Mouse (Mus musculus): Measurements from ENCODE around the gene 0610040J01Rik. TPM values are rescaled to one million over a fixed set of nuclear protein-coding genes. Genes with fewer than 3 reads are reported as not detected.
A peak's percentile ranks its signal among the peaks of the same experiment; 100 is the strongest.

The 0610040J01Rik gene
- polyA plus RNA-seq, 1 experiment from 2014 or later: 44.8 TPM

GRCm38 (mm10) chr5:63833955-63834354 lies 21.8 kb downstream of the 0610040J01Rik start:
- Histone ChIP-seq H3K4me3 (replicated peaks) (no peak overlapping the region), H3K27me3 (replicated peaks) (no peaks in the 10 kb centered on the region), H3K9ac (no peak overlapping the region), H3K9me3 (no peaks in the 10 kb centered on the region), H3K36me3 (no peaks in the 10 kb centered on the region), H3K4me2 (no peak overlapping the region), H3K27ac (no peak overlapping the region), H3K4me1 (no peaks in the 10 kb centered on the region)
- ATAC-seq (ENCODE audit: insufficient read depth, low FRiP score, low read depth): no peak
- WGBS: 64% methylated on average over 5 of the region's 5 CpGs

- no peak overlapping the region for H3K9ac ChIP-seq
- 80% methylated on average over 3 of the region's 3 CpGs for WGBS
- no peak overlapping the region for H3K27ac ChIP-seq
- no peak overlapping the region for H3K4me3 ChIP-seq (replicated peaks)
- no peak overlapping the region for H3K4me2 ChIP-seq
- H3K4me1 ChIP-seq: no peaks in the 10 kb centered on the region
- no peaks in the 10 kb centered on the region for H3K9me3 ChIP-seq
- no peaks in the 10 kb centered on the region for H3K36me3 ChIP-seq
- ATAC-seq (ENCODE audit: insufficient read depth, low FRiP score, low read depth): no peak
- no peaks in the 10 kb centered on the region for H3K27me3 ChIP-seq (replicated peaks)
Measured at GRCm38 (mm10) chr5:63834435-63834834, 22.3 kb downstream of the 0610040J01Rik start.

- no peak overlapping the region for H3K27ac ChIP-seq
- H3K4me1 ChIP-seq: no peaks in the 10 kb centered on the region
- ATAC-seq (ENCODE audit: insufficient read depth, low FRiP score, low read depth): 0 out of 2 replicates have a peak, but pooled peaks have one; percentile 33
- 69% methylated on average over 5 of the region's 5 CpGs for WGBS
- H3K36me3 ChIP-seq: no peaks in the 10 kb centered on the region
- no peak overlapping the region for H3K9ac ChIP-seq
- no peaks in the 10 kb centered on the region for H3K27me3 ChIP-seq (replicated peaks)
- no peak overlapping the region for H3K4me2 ChIP-seq
- no peak overlapping the region for H3K4me3 ChIP-seq (replicated peaks)
- H3K9me3 ChIP-seq: no peaks in the 10 kb centered on the region
Measured at GRCm38 (mm10) chr5:63837115-63837514, 25.0 kb downstream of the 0610040J01Rik start.

- H3K27me3 ChIP-seq (replicated peaks): no peaks in the 10 kb centered on the region
- no peak overlapping the region for H3K9ac ChIP-seq
- H3K4me1 ChIP-seq: no peaks in the 10 kb centered on the region
- no peak overlapping the region for H3K4me3 ChIP-seq (replicated peaks)
- H3K36me3 ChIP-seq: no peaks in the 10 kb centered on the region
- ATAC-seq (ENCODE audit: insufficient read depth, low FRiP score, low read depth): 0 out of 2 replicates have a peak, but pooled peaks have one; percentile 23
- no peak overlapping the region for H3K4me2 ChIP-seq
- no peaks in the 10 kb centered on the region for H3K9me3 ChIP-seq
- no peak overlapping the region for H3K27ac ChIP-seq
- 86% methylated on average over 2 of the region's 2 CpGs for WGBS
Measured at GRCm38 (mm10) chr5:63837851-63838250, 25.7 kb downstream of the 0610040J01Rik start.

- Histone ChIP-seq H3K4me1 (no peaks in the 10 kb centered on the region), H3K4me3 (replicated peaks) (no peak overlapping the region), H3K9ac (no peak overlapping the region), H3K36me3 (no peaks in the 10 kb centered on the region), H3K9me3 (no peaks in the 10 kb centered on the region), H3K27ac (peak overlapping the region; percentile 31; the same call in 1 of the 2 replicates), H3K4me2 (peak overlapping the region; percentile 6; the same call in 1 of the 2 replicates), H3K27me3 (replicated peaks) (no peaks in the 10 kb centered on the region)
- 53% methylated on average over 12 of the region's 12 CpGs for WGBS
- 0 out of 2 replicates have a peak, but pooled peaks have one; percentile 41 for ATAC-seq (ENCODE audit: insufficient read depth, low FRiP score, low read depth)
Measured at GRCm38 (mm10) chr5:63839801-63840416, 27.7 kb downstream of the 0610040J01Rik start.

- ATAC-seq (ENCODE audit: insufficient read depth, low FRiP score, low read depth): no peak
- no peak overlapping the region for H3K4me3 ChIP-seq (replicated peaks)
- H3K36me3 ChIP-seq: no peaks in the 10 kb centered on the region
- H3K27me3 ChIP-seq (replicated peaks): no peaks in the 10 kb centered on the region
- H3K4me1 ChIP-seq: no peaks in the 10 kb centered on the region
- H3K27ac ChIP-seq: no peak overlapping the region
- 84% methylated on average over 8 of the region's 8 CpGs for WGBS
- no peak overlapping the region for H3K4me2 ChIP-seq
- no peak overlapping the region for H3K9ac ChIP-seq
- no peaks in the 10 kb centered on the region for H3K9me3 ChIP-seq
Measured at GRCm38 (mm10) chr5:63847080-63847479, 34.9 kb downstream of the 0610040J01Rik start.

GRCm38 (mm10) chr5:63847541-63848226 lies 35.5 kb downstream of the 0610040J01Rik start:
- Histone ChIP-seq H3K9me3 (no peaks in the 10 kb centered on the region), H3K4me3 (replicated peaks) (no peak overlapping the region), H3K36me3 (no peaks in the 10 kb centered on the region), H3K27me3 (replicated peaks) (no peaks in the 10 kb centered on the region), H3K9ac (no peak overlapping the region), H3K27ac (no peak overlapping the region), H3K4me1 (no peaks in the 10 kb centered on the region), H3K4me2 (no peak overlapping the region)
- 58% methylated on average over 13 of the region's 13 CpGs for WGBS
- peak; percentile 79 for ATAC-seq (ENCODE audit: insufficient read depth, low FRiP score, low read depth)

- Histone ChIP-seq H3K27ac (no peak overlapping the region), H3K27me3 (replicated peaks) (no peaks in the 10 kb centered on the region), H3K4me1 (no peaks in the 10 kb centered on the region)
Measured at GRCm38 (mm10) chr5:63858901-63859300, 46.7 kb downstream of the 0610040J01Rik start.

GRCm38 (mm10) chr5:63867421-63867820 lies 55.3 kb downstream of the 0610040J01Rik start:
- 41% methylated on average over 3 of the region's 3 CpGs for WGBS
- Histone ChIP-seq H3K27ac (no peak overlapping the region), H3K4me3 (replicated peaks) (no peak overlapping the region), H3K9me3 (no peaks in the 10 kb centered on the region), H3K9ac (no peak overlapping the region), H3K4me2 (no peak overlapping the region), H3K4me1 (no peaks in the 10 kb centered on the region), H3K36me3 (no peaks in the 10 kb centered on the region), H3K27me3 (replicated peaks) (no peaks in the 10 kb centered on the region)
- ATAC-seq (ENCODE audit: insufficient read depth, low FRiP score, low read depth): no peak

More at GRCm38 (mm10) chr5:63858901-63859300, 46.7 kb downstream of the 0610040J01Rik start:
- WGBS: 76% methylated on average over 8 of the region's 8 CpGs
- Histone ChIP-seq H3K4me3 (replicated peaks) (no peak overlapping the region), H3K9me3 (no peaks in the 10 kb centered on the region), H3K9ac (no peak overlapping the region), H3K36me3 (no peaks in the 10 kb centered on the region), H3K4me2 (no peak overlapping the region)
- no peak for ATAC-seq (ENCODE audit: insufficient read depth, low FRiP score, low read depth)

GRCm38 (mm10) chr5:63872176-63872932 lies 60.2 kb downstream of the 0610040J01Rik start:
- WGBS: 69% methylated on average over 17 of the region's 17 CpGs
- no peak for ATAC-seq (ENCODE audit: insufficient read depth, low FRiP score, low read depth)

GRCm38 (mm10) chr5:63874880-63875279 lies 62.7 kb downstream of the 0610040J01Rik start:
- WGBS: 57% methylated on average over 16 of the region's 16 CpGs

More at GRCm38 (mm10) chr5:63872176-63872932, 60.2 kb downstream of the 0610040J01Rik start:
- Histone ChIP-seq H3K4me2 (no peak overlapping the region), H3K4me1 (no peaks in the 10 kb centered on the region), H3K36me3 (no peaks in the 10 kb centered on the region), H3K4me3 (replicated peaks) (no peak overlapping the region), H3K27ac (no peak overlapping the region), H3K9me3 (no peaks in the 10 kb centered on the region), H3K27me3 (replicated peaks) (no peaks in the 10 kb centered on the region), H3K9ac (no peak overlapping the region)

GRCm38 (mm10) chr5:63876081-63876480 lies 63.9 kb downstream of the 0610040J01Rik start:
- no peaks in the 10 kb centered on the region for H3K9me3 ChIP-seq
- no peaks in the 10 kb centered on the region for H3K36me3 ChIP-seq
- no peak overlapping the region for H3K9ac ChIP-seq
- 89% methylated on average over 4 of the region's 4 CpGs for WGBS
- H3K4me2 ChIP-seq: no peak overlapping the region
- no peak overlapping the region for H3K4me3 ChIP-seq (replicated peaks)
- no peak overlapping the region for H3K27ac ChIP-seq
- H3K4me1 ChIP-seq: no peaks in the 10 kb centered on the region
- no peaks in the 10 kb centered on the region for H3K27me3 ChIP-seq (replicated peaks)
- ATAC-seq (ENCODE audit: insufficient read depth, low FRiP score, low read depth): no peak

More at GRCm38 (mm10) chr5:63874880-63875279, 62.7 kb downstream of the 0610040J01Rik start:
- peak; percentile 92 for ATAC-seq (ENCODE audit: insufficient read depth, low FRiP score, low read depth)
- Histone ChIP-seq H3K27ac (peak overlapping the region; percentile 17; the same call in 1 of the 2 replicates), H3K36me3 (no peaks in the 10 kb centered on the region), H3K4me2 (no peak overlapping the region), H3K9ac (no peak overlapping the region), H3K4me3 (replicated peaks) (no peak overlapping the region), H3K9me3 (no peaks in the 10 kb centered on the region), H3K27me3 (replicated peaks) (no peaks in the 10 kb centered on the region), H3K4me1 (no peaks in the 10 kb centered on the region)
